Mouse (Mus musculus): Measurements from ENCODE around the gene Ypel4. TPM values are rescaled to one million over a fixed set of nuclear protein-coding genes. Genes with fewer than 3 reads are reported as not detected.
"Not testable (repeated sequence)": the region's sequence is repeated elsewhere in the genome, so short reads cannot be mapped to it uniquely, and the experiment has no call there.

Ypel4 gene
- polyA plus RNA-seq, 1 experiment from 2014 or later: 7.1 TPM

DNA sequence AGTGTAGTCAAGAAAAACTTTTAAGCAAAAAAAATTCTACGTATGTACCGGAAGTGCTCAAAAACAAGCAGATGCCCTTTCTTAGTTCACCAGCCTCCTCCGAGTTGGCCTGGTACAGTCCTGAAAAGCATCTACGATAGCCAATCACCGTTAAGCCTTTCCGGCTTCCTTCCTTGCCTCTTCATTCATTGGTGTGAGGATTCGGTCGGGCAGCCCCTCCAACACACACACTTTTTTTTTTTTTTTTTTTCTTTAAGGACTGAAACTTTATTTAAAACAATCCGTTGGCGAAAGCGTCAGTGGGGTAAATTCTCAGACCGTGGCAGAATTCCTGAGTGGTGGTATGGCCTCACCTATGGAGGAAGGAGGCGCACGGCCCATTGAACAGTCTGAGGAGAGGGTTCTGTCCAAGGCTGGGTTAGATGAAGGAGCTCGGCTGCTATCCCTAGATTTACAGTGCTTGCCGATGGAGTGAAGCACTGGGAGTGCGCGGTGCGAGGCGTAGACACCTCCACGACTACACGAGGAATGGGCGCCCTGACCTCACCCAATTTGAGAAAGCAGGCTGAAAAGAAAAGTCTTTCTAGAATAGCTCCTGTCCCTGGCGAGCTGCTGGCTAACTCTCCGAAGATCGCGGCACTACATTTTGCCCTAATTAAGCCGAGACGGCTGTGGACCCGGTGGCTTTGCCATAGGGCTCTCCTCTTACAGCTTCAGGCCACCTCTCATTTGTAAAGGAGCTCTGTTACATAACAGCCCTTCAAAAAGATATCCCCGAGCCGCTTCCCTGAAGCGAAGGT is 18.1 kb upstream of the Ypel4 start:
- H3K27ac ChIP-seq: peak overlapping the region; percentile 99
- H3K27me3 ChIP-seq: no peaks in the 10 kb centered on the region
- peak overlapping the region; percentile 56 for H3K9ac ChIP-seq
- H3K36me3 ChIP-seq: peaks cover under 1% of the 10 kb centered on the region
- WGBS: under 1% methylated on average over 33 of the region's 33 CpGs
- peaks cover 11% of the 10 kb centered on the region for H3K4me1 ChIP-seq
- H3K9me3 ChIP-seq: no peaks in the 10 kb centered on the region
- peak; percentile 96 for ATAC-seq (ENCODE audit: insufficient number of reproducible peaks, low FRiP score, low TSS enrichment, low read depth)
- H3K4me3 ChIP-seq: peak overlapping the region; percentile 91
- peak overlapping the region; percentile 80 for H3K4me2 ChIP-seq

DNA sequence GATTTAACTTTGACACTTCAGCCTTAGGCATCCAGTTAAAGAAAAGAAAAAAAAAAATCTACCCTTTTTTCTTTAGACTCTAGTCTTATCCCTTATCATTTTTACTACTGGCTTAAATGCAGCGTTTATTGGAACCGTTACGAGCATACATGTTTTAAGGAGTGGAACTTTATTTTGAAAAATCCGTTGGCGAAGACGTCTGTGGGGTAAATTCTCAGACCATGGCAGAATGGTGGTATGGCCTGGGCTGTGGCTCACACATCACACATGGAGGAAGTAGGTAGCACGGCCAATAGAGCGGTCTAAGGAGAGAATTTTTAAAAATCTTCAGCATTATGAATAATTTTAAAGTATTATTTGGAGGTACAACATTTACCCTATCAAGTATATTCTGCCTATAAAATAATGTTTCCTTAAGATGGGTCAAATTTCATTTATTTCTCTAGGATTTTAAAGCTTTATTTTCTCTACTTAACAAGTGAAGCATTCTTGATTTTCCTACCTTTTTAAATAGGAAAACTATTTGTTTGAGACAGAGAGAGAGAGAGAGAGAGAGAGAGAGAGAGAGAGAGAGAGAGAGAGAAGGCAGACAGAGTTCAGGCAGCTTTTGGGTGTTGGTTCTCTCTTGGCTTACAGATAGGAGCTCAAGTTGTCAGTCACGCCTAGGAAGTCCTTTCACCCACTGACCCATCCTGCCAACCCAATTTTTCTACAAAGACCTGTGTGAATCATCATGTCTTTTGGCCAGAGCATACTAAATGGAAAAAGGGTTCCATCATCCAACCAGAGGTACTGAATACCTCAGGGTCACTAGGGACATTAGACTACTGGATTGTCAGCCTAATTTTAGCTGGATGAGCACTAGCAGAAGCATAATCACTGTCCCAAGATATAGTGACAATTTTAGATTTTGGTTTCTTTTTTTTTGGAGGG is 17.2 kb upstream of the Ypel4 start:
- no peak for ATAC-seq (ENCODE audit: insufficient number of reproducible peaks, low FRiP score, low TSS enrichment, low read depth)
- H3K27me3 ChIP-seq: no peaks in the 10 kb centered on the region
- peaks cover 11% of the 10 kb centered on the region for H3K4me1 ChIP-seq
- H3K4me3 ChIP-seq: peak overlapping the region; percentile 91
- H3K4me2 ChIP-seq: peak overlapping the region; percentile 80
- no peaks in the 10 kb centered on the region for H3K9me3 ChIP-seq
- WGBS: 31% methylated on average over 9 of the region's 9 CpGs
- H3K9ac ChIP-seq: peak overlapping the region; percentile 56; the same call in 1 of the 2 replicates
- peak overlapping the region; percentile 99 for H3K27ac ChIP-seq
- H3K36me3 ChIP-seq: peaks cover 4% of the 10 kb centered on the region; the same call in 1 of the 2 replicates

DNA sequence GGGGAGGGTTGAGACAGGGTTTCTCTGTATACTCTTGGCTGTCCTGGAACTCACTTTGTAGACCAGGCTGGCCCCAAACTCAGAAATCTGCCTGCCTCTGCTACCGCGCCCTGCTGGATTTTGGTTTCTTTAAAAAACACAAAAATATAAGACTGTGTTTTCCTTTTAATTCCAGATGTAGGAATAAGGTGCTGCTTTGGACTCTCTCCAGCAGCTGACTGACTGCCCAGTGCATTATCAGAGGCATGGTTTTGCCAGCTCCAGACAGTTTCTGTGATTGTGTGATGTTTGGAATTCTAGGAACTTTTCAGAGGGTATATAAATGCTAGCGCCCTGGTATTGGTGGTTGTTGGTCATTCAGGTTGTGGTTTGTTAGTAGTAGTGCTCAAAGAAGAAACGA is 16.5 kb upstream of the Ypel4 start:
- 92% methylated on average over 4 of the region's 4 CpGs for WGBS
- no peaks in the 10 kb centered on the region for H3K9me3 ChIP-seq
- no peak overlapping the region for H3K4me3 ChIP-seq
- no peak overlapping the region for H3K9ac ChIP-seq
- H3K27me3 ChIP-seq: no peaks in the 10 kb centered on the region
- peaks cover 6% of the 10 kb centered on the region; the same call in 1 of the 2 replicates for H3K36me3 ChIP-seq
- H3K4me2 ChIP-seq: no peak overlapping the region
- no peak for ATAC-seq (ENCODE audit: insufficient number of reproducible peaks, low FRiP score, low TSS enrichment, low read depth)
- H3K27ac ChIP-seq: no peak overlapping the region
- peaks cover 11% of the 10 kb centered on the region for H3K4me1 ChIP-seq

DNA sequence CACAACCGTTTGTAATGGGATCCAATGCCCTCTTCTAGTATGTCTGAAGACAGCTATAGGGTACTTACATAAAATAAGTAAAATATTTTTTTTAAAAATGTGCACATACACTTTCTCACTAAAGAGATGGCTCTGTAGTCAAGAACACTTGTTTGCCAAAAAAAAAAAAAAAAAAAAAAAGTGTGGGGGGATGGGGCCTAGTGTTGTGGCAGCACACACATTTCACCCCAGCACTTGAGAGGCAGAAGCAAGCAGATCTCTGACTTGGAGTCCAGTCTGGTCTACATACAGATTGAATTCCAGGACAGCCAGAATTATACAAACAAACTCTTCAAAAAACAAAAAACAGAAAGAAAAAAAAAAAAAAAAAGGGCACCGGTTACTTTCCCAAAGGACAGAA is 13.1 kb upstream of the Ypel4 start:
- H3K36me3 ChIP-seq: peaks cover 24% of the 10 kb centered on the region

DNA sequence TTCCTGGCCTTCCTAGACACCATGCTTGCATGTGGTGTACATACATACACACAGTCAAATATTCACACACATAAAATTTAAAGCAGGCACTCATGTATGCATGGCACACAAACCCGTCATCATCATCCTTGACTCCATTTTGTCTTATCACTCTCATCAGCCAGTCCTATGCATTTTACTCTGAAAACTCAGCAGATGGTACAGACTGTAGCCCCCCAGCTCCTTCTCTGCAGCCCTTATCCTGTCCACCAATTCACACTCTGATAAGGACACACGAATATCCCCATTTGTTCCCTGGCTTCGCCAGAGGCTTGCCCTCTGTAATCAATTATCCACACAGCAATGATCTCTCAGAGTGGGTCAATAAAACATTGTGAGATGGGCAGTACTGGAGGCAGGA is 12.7 kb upstream of the Ypel4 start:
- H3K27ac ChIP-seq: no peak overlapping the region
- peaks cover 24% of the 10 kb centered on the region for H3K36me3 ChIP-seq
- H3K27me3 ChIP-seq: no peaks in the 10 kb centered on the region
- H3K9ac ChIP-seq: no peak overlapping the region
- H3K4me2 ChIP-seq: no peak overlapping the region
- no peak overlapping the region for H3K4me3 ChIP-seq
- no peak for ATAC-seq (ENCODE audit: insufficient number of reproducible peaks, low FRiP score, low TSS enrichment, low read depth)
- H3K4me1 ChIP-seq: peaks cover 12% of the 10 kb centered on the region
- no peaks in the 10 kb centered on the region for H3K9me3 ChIP-seq
- 83% methylated on average over 3 of the region's 3 CpGs for WGBS

More for the DNA sequence above, 13.1 kb upstream of the Ypel4 start:
- Histone ChIP-seq H3K9me3 (no peaks in the 10 kb centered on the region), H3K4me2 (no peak overlapping the region), H3K4me3 (no peak overlapping the region), H3K27ac (no peak overlapping the region), H3K4me1 (peaks cover 9% of the 10 kb centered on the region), H3K9ac (no peak overlapping the region), H3K27me3 (no peaks in the 10 kb centered on the region)
- no peak for ATAC-seq (ENCODE audit: insufficient number of reproducible peaks, low FRiP score, low TSS enrichment, low read depth)
- WGBS: 95% methylated on average over 2 of the region's 2 CpGs

DNA sequence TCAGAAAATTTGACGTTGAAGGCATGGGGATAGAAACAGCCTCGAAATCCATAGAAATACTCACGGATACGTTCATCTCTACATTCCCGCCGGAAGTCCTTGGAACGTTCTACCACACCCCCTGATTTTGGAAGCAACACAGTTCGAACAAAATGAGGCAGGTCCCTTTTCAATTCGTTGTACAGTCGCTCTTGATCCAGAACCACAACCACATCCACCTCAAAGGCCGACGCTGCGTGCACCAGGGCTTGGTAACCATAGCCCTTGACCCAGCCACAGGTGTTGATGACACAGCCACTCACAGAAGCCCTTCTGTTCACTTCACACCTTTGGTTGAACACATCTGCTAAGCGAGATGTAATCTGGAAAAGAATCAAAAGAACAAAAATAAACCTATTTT is 10.0 kb upstream of the Ypel4 start:
- Histone ChIP-seq H3K9me3 (no peaks in the 10 kb centered on the region), H3K4me2 (no peak overlapping the region), H3K9ac (no peak overlapping the region), H3K4me1 (peaks cover 16% of the 10 kb centered on the region), H3K27ac (no peak overlapping the region), H3K36me3 (peaks cover 24% of the 10 kb centered on the region), H3K4me3 (no peak overlapping the region), H3K27me3 (no peaks in the 10 kb centered on the region)
- 94% methylated on average over 14 of the region's 14 CpGs for WGBS
- ATAC-seq (ENCODE audit: insufficient number of reproducible peaks, low FRiP score, low TSS enrichment, low read depth): no peak

DNA sequence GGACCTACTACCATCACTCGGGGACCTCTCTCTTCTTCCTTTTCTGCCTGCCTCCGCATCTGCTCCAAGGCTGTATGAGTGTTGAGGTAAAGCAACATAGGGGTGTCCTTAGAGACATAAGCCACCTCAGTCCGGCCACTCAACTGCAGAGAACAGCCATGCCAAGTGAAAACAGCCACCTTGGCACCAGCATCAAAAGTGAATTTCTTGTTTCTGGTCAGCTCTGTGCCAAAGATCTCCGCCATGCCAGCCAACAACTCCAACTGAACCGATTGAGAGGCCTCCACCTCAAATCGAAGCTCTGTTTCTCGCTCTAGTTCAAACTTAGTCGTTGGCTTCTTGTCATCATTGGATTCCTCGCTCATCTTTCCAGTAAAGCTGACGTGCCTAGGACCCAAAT is 8.1 kb upstream of the Ypel4 start:
- peaks cover 16% of the 10 kb centered on the region for H3K4me1 ChIP-seq
- H3K9ac ChIP-seq: no peak overlapping the region
- no peak for ATAC-seq (ENCODE audit: insufficient number of reproducible peaks, low FRiP score, low TSS enrichment, low read depth)
- no peak overlapping the region for H3K27ac ChIP-seq
- peaks cover 24% of the 10 kb centered on the region for H3K36me3 ChIP-seq
- no peaks in the 10 kb centered on the region for H3K9me3 ChIP-seq
- no peaks in the 10 kb centered on the region for H3K27me3 ChIP-seq
- H3K4me2 ChIP-seq: peak overlapping the region; percentile 70; the same call in 1 of the 2 replicates
- WGBS: 93% methylated on average over 10 of the region's 10 CpGs
- no peak overlapping the region for H3K4me3 ChIP-seq

DNA sequence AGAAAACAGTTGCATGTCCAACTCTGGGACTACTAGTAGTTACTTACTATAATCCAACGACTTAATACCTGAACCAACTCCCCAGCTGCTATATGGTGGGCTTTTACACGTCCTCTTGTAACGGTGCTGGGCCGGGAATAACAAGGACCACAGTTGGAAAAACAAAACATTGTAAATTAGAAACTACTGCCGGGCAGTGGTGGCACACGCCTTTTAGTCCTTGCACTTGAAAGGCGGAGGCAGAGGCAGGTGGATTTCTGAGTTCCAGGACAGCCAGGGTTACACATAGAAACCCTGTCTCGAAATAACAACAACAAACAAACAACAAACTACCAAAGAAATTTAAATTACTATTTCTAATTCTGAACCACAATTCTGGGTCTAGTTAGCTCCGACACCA is 7.1 kb upstream of the Ypel4 start:
- H3K27ac ChIP-seq: no peak overlapping the region
- H3K36me3 ChIP-seq: peaks cover 19% of the 10 kb centered on the region
- peaks cover 16% of the 10 kb centered on the region for H3K4me1 ChIP-seq
- WGBS: under 1% methylated on average over 9 of the region's 9 CpGs
- peak overlapping the region; percentile 70 for H3K4me2 ChIP-seq
- peak overlapping the region; percentile 55 for H3K4me3 ChIP-seq
- peaks cover 2% of the 10 kb centered on the region; the same call in 1 of the 2 replicates for H3K27me3 ChIP-seq
- ATAC-seq (ENCODE audit: insufficient number of reproducible peaks, low FRiP score, low TSS enrichment, low read depth): no peak
- H3K9ac ChIP-seq: peak overlapping the region; percentile 44
- no peaks in the 10 kb centered on the region for H3K9me3 ChIP-seq

DNA sequence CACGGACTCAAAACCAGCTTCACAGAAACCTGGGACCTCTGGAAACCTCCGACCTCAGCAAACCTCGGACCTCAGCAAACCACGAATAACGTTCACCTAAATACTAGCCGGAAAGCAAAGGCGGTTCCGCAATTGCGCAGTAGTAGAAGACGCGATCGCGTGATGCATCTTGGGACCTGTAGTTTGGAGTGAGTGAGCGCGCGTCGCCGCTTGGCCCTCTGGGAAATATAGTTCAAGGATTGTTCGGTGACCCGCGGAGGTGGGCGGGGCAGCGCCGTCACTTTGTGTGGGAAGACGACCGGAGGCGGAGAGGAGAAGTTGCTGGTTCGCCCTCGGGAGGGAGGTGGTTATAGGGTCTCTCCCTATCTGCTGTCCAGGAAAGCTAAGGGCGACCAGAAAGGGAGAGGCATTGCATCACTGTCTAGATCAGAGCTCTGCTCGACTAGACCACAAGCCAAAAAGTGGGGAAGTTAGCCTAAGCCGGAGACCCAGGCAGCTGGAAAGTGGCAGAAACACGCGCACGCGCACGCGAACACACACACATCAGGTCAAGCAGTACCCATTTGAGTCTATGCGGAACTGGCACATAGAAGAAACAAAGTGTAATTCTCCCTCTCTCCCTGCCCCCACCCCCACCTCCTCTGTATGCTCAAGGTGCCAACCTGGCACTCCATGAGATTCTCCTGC is 6.5 kb upstream of the Ypel4 start, which contains the start of gene Clp1:
TSS of gene Clp1 (minus strand) at position 179 of the 687 bp plus-strand sequence.
- ATAC-seq (ENCODE audit: insufficient number of reproducible peaks, low FRiP score, low TSS enrichment, low read depth): peak; percentile 93
- 1% methylated on average over 39 of the region's 39 CpGs for WGBS

DNA sequence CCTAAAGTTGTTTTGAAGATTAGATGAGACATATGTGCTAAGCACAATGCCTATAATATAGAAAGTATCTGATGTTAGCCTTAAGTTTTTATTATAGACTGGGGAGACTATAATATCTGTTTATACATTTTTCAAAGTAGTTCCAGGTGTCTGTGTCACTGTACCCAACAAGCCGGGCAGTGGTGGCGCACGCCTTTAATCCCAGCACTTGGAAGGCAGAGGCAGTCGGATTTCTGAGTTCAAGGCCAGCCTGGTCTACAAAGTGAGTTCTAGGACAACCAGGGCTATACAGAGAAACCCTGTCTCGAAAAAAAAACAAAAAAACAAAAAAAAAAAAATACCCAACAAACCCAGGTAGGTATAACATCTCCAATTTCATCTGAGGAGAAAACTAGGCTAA is 5.7 kb upstream of the Ypel4 start:
- H3K27me3 ChIP-seq: not testable (repeated sequence)
- 69% methylated on average over 5 of the region's 5 CpGs for WGBS

More for the DNA sequence above, 6.5 kb upstream of the Ypel4 start, which contains the start of gene Clp1:
- H3K9me3 ChIP-seq: no peaks in the 10 kb centered on the region
- peak within 1 kb of the TSS; percentile 50 for H3K9ac ChIP-seq
- peaks cover 18% of the 10 kb centered on the region for H3K36me3 ChIP-seq
- H3K4me2 ChIP-seq: peak within 1 kb of the TSS; percentile 70
- H3K4me1 ChIP-seq: peaks cover 16% of the 10 kb centered on the region
- peak within 1 kb of the TSS; percentile 87 for H3K27ac ChIP-seq
- peaks cover 2% of the 10 kb centered on the region; the same call in 1 of the 2 replicates for H3K27me3 ChIP-seq
- H3K4me3 ChIP-seq: peak within 1 kb of the TSS; percentile 55

DNA sequence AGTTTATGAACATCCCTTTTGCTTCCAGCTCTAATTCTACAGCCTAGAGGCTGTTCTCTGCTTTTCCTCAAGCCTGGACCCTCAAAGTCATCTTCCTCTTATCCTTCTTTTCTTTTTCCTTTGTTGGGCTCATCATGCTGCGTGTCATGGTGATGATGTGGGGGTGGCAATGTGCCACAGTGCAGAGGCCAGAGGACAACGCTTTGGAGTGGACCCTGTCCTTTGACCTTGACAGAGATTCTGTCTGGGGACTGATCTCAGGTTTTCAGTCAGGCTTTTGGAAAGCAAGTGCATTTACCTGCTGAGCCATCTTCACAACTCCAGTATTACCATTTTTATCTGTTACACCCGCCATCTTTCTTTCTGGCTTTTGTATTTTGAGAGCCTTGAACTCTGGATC is 2.7 kb upstream of the Ypel4 start:
- H3K36me3 ChIP-seq: no peaks in the 10 kb centered on the region
- H3K9ac ChIP-seq: no peak overlapping the region
- 81% methylated on average over 3 of the region's 3 CpGs for WGBS
- H3K27me3 ChIP-seq: peaks cover 6% of the 10 kb centered on the region
- ATAC-seq (ENCODE audit: insufficient number of reproducible peaks, low FRiP score, low TSS enrichment, low read depth): no peak
- no peak overlapping the region for H3K27ac ChIP-seq
- peaks cover 32% of the 10 kb centered on the region for H3K4me1 ChIP-seq
- no peak overlapping the region for H3K4me3 ChIP-seq
- no peak overlapping the region for H3K4me2 ChIP-seq
- H3K9me3 ChIP-seq: no peaks in the 10 kb centered on the region

More for the DNA sequence above, 5.7 kb upstream of the Ypel4 start:
- H3K27ac ChIP-seq; H3K9me3 ChIP-seq; ATAC-seq (ENCODE audit: insufficient number of reproducible peaks, low FRiP score, low TSS enrichment, low read depth); H3K4me2 ChIP-seq; H3K4me3 ChIP-seq; H3K9ac ChIP-seq: not testable (repeated sequence)
- peaks cover 16% of the 10 kb centered on the region for H3K36me3 ChIP-seq
- H3K4me1 ChIP-seq: peaks cover 16% of the 10 kb centered on the region

All from limb, embryonic 15.5 days (tissue).